Mouse (Mus musculus) kidney, adult 8-10 months (tissue): ENCODE measurements around the gene Aga.
"Not testable (repeated sequence)": the region's sequence is repeated elsewhere in the genome, so short reads cannot be mapped to it uniquely, and the experiment has no call there.

Experiments
- DNase-seq, 2 experiments: peaks; one replicate each; pipeline ENCODE4 v3.0.0; 2022

Aga gene

DNA sequence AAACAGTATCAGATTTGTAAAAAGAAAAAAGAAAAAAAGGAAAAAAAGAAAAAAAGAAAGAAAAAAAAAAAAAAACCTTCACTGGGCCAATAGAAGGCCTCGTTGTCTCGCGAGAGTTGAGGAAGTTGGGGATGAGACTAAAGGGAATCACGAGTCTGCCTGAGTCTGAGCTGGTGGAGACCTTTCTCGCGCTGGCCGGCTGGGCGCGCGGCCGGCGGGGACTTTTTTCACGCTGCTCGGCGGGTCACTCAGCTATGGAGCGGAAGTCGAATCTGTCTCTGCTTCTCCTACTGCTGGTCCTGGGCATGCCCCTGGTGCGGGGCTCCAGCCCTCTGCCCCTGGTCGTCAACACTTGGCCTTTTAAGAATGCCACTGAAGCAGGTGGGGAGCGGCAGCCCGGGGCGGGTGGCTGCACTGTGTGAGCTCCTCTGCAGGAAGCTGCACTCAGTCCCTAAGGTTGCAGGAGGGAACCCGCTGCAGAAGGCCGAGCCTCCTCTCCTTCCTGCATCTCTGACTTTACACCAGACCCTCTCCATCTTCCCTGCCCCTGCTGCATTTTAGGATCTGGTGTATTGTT is at the start of gene Aga:
Aga (plus strand) TSS at position 177 of the 577 bp plus-strand sequence.
- peak; percentile 91 to 92 for DNase-seq

DNA sequence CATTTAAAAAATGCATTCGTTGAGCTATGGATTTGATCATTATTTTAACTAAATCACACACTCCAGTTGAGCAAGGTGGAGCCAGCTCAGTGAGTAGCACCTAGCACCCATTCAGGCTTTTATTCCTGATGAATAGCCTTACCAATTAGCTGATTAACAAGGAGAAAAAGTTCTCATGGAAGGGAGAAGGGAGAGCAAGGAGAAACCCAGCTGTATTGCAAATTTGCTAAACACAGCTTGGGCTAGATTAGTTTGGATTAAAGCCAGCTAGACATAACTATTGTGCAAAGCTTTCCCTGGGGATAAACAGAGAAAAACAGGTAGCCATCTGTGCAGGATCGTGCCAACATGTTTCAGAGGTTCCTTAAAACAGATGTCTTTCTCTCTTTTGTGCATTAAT is 22.5 kb upstream of the Aga start:
- DNase-seq = no peak

DNA sequence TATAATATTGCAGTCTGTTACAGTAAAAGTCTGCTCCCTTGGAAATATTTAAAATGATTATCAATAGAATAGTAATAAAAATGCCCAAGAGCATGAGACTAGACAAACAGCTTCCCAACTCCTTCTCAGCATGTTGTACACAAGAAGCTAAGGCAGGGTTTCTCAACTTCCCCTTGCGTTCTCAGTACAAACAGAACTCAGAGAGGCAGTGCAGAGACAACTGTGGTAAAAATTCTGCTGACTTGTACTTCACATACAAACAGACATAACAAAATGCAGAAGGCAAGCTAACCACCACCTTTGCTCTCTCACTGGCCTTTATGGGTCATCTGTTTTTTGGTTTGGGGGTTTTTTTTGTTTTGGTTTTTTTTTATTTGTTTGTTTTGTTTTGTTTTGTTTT is 15.3 kb upstream of the Aga start:
- DNase-seq = no peak

DNA sequence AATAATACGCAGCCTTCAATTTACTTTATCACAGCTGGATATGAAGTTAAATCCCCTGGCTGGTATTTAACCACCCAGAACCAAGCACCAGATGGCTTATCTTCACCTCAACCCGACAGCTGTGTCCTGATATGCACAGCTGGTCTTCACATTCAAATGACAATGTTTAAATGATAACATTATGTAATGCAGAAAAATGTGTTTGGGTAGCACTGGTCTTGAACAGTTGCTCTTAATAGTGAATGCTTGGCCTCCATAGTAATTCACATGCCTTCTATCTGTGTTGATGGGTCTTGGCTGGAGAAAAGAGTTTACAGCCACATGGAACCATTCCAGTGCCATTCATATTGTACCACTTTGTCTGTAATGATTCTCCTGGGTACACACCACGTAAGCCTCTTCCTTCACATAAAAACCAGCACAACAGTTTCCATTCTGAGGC is 14.6 kb upstream of the Aga start:
- DNase-seq = no peak

DNA sequence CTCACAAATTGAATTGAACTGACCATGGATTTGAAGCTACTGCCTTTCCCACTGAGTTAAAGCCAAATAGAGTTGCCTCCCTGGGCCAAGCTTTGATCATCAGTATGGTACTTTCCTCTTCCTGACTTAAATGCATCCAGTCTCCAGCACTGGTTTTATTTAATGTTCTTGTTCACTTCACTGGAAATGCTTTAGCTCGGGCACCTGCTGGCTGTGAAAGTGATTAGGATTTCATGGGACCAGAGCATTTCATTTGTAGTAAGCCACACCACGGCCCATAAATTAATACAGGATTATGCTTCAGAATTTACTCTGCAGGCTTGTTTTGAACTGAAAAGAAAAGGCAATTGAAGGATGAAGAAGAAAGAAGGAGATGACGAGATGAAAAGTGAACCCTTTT is 26.5 kb downstream of the Aga start:
- not testable (repeated sequence) for DNase-seq

DNA sequence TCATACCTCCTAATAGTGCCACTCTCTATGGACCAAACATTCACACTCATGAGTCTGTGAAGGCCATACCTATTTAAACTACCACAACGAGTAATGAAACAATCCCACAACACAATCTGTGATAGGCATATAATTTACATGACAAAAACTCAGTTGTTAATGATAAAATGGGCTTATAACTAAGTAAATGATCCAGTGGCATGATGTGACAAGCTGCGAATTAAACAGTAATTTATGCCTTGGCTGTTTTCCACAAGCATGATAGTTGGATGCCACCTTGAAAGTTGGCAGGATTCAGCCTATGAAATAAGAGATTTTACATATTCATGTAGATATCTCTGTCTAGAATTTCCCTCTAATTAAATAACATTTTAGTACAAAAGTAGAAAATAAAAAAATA is 28.1 kb downstream of the Aga start:
- no peak for DNase-seq

DNA sequence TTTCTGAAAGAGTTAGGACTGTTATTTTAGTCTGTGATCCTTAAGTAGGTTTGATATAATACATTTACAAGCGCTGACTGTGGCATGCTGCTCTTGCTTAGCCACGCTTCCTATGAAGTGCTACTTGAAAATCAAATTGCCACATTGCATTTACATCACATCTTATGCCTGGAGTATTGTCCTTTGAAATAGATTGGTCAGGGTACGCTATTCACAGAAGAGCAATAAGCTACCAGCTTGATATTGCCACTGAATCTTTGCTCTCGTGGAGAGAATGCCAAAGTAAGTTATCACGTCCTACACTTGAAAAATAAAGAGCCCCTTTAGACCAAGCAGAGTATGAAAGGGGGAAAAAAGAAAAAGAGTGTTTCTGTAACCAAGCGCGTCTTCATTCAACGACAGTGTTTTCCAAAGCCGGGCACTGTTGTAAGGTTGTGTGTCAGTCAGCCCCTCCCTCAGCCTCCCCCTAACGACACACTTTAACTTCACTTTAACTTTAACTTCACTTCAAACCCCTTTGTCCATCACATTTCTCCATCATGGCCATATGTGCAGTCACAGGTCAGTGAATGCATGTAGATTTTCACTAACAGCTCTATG is 51.0 kb downstream of the Aga start:
- no peak for DNase-seq

DNA sequence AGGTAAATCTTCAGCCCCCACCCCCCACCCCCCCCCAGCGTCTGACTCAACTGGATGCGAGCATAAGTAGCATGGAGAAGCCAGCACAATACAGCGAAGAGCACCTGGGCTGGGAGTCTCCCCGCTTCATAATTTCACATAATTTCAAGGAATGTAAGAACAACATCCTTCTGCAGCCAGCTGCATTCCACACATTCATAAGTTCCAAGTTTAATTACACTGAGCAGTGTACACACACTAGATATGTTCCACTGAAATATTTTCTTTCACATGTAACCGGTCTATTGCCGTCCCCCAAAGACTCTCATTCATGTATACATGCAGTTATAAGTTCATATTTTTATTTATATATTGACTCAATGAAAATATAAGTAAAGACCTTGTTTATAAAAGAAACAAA is 54.7 kb downstream of the Aga start:
- no peak for DNase-seq
